Mouse (Mus musculus): ENCODE data around the gene Atp5d. TPM values are rescaled to one million over a fixed set of nuclear protein-coding genes. Genes with fewer than 3 reads are reported as not detected.

Gene Atp5d
- total RNA-seq, 2 experiments from 2014 or later = 1,058 to 1,125 TPM

DNA sequence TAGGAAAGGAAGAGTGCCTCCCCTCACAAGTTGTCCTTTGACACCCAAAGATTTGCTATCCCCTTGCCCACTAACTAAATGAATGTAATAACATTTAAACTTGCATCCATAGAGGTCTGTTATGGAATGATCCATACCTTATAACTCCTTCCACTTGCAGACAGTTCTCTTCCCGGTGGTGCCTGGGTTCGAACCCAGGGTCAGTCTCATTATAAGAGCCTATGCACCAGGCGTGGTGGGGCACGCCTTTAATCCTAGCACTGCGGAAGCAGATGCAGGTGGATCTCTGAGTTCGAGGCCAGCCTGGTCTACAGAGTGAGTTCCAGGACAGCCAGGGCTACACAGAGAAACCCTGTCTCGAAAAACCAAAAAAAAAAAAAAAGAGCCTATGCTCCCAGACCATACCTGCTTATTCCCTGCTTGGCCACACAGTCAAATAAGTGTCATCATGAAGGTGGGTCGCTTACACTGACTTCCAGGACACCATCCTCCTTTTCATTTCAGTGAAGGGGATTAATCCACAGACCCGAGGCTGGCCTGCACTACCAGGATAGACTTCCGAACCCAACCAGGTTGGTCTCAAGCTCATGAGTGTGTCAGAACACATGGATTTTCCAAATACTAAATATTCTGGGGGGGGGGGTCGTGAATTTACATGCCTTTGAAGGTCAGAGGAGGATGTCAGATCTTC, 1.7 kb downstream of the Atp5d start:
- no peak for DNase-seq
- intact Hi-C loops (cut with DNase I) = loop anchor here (2.0 to 5.0 kb wide), 3 partner anchors 23 to 283 kb away; partner anchors contain the start of gene Cnn2

DNA sequence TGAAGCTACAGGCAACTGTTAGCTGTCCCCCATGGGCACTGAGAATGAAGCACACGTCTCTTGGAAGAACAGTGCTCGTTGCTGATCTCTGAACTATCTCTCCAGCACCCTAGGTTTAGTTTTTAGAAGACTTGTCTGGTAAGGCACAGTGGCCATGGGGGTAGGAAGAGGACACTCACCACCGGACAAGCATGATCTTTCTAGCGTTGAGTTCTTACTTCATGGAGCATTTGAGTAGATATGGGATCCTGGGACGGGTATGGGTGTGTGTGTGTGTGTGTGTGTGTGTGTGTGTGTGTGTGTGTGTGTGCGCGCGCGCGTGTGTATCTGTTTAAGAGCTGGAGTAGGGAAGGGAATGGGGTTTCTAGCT, 2.2 kb downstream of the Atp5d start, which contains the start of gene Cbarp:
Gene Cbarp (minus strand): TSS at position 170 of the 370 bp plus-strand sequence.
- intact Hi-C loops (cut with DNase I) = loop anchor here (2.0 to 5.0 kb wide), 3 partner anchors 24 to 283 kb away; partner anchors contain the start of gene Cnn2
- no peak for DNase-seq

DNA sequence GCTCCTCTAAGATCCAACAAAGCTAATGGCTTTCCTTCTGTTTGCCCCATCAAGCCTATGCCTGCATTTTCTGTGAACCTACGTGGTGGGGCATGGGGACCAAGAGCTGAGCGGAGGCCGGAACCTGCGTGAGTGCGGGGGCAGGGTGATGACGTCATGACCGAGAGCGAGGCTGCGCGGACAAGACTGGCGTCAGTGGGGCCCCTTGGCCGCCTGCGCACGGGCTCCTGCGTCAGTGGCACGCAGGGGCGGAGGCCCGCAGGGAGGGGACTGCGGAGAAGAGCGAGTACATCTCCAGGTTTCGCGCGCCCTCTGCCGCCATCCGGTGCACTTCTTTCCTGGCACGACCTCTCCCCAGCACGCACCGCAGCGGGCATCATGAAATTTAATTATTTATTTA, 2.8 kb downstream of the Atp5d start:
- intact Hi-C loops (cut with DNase I) = loop anchor here (2.0 to 5.0 kb wide), 3 partner anchors 24 to 284 kb away; partner anchors contain the start of gene Cnn2
- peak; percentile 94 to 96 for DNase-seq

DNA sequence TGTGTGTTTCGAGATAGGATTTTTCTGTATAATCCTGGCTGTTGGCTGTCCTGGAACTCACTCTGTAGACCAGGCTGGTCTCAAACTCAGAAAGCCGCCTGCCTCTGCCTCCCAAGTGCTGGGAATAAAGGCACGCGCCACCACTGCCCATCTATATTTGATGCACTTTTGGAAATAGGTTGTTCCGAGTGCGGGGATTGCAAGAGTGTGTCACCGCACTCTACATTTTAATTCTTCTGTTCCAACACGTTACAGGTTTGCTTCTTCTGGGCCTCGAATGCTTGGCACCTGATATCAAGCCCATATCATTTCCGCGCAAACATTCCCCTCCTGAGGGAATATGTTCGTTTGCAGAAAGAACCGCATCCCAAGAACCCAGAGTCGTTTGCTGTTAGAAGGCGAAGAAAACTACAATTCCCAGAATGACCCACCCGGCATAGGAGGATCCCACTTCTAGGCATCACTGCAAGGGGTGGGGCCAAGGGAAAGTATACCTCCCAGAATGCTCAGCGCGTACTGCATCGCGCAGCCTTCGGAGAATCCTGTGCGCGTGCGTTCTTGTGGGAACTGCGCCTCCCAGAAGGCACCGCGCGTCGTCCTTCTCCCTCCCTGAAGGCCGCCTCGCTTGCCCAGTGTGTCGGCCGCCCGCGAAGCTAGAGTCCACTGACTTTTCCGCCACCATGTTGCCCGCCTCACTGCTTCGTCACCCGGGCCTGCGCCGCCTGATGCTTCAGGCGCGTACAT, 3.5 kb downstream of the Atp5d start:
- intact Hi-C loops (cut with DNase I) = loop anchor here (2.0 to 5.0 kb wide), 3 partner anchors 25 to 285 kb away; partner anchors contain the start of gene Cnn2
- DNase-seq = peak; percentile 97 to 98

DNA sequence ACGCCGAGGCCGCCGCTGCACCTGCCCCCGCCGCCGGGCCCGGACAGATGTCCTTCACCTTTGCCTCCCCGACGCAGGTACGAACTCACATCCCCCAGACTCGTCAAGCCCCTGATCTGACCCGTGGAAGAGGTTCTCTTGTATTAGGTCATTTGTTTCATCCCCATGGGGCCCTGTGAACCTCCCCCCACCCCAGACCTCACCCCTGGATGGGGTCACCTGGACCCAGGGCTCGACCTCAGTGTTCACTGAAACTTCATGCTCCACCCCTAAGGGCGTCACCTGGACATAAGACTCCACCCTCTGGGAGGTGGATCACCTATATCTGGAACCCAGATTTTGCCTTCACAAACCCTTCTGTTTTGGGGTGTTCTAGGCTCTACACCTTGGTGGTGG, 4.1 kb downstream of the Atp5d start:
- intact Hi-C loops (cut with DNase I) = loop anchor here (5.0 kb wide), 2 partner anchors 155 to 285 kb away; partner anchors contain the start of gene Cnn2
- no peak for DNase-seq

DNA sequence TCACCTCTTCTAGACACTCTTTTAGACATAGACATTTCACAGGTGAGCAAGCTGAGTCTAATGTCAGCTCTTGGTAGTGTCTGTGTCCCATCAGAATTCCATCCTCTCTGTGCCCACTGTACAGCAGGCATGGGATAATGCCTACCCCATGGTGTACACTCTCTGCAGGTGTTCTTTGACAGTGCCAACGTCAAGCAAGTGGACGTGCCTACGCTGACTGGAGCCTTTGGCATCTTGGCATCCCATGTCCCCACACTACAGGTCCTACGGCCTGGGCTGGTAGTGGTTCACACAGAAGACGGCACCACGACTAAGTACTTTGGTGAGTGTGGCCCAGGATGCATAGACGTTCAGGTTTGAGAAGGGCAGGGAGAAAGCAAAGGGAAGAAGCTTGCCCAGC, 5.2 kb downstream of the Atp5d start:
- intact Hi-C loops (cut with DNase I) = loop anchor here (5.0 kb wide), 2 partner anchors 156 to 286 kb away; partner anchors contain the start of gene Cnn2
- DNase-seq = no peak

DNA sequence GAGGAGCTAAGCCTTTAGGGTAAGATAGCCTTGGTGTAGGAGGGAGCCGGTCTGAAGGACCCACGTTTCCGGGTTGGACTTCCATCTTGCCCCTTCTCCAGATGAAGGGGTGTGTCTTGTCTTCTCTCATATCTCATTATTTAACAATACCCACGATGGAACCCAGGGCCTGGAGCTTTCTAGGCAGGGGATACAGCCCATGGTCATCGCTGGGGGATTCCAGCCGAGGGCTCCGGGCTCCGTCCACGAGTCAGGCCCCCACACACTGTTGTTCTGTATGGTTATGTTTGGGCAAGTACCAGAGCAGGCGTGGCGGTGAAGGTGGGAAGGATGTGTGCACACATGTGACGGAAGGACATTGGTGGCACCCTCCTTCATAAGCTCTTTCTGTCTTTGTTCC, 5.7 kb downstream of the Atp5d start:
- DNase-seq = no peak
- intact Hi-C loops (cut with DNase I) = loop anchor here (5.0 kb wide), 2 partner anchors 157 to 287 kb away; partner anchors contain the start of gene Cnn2

DNA sequence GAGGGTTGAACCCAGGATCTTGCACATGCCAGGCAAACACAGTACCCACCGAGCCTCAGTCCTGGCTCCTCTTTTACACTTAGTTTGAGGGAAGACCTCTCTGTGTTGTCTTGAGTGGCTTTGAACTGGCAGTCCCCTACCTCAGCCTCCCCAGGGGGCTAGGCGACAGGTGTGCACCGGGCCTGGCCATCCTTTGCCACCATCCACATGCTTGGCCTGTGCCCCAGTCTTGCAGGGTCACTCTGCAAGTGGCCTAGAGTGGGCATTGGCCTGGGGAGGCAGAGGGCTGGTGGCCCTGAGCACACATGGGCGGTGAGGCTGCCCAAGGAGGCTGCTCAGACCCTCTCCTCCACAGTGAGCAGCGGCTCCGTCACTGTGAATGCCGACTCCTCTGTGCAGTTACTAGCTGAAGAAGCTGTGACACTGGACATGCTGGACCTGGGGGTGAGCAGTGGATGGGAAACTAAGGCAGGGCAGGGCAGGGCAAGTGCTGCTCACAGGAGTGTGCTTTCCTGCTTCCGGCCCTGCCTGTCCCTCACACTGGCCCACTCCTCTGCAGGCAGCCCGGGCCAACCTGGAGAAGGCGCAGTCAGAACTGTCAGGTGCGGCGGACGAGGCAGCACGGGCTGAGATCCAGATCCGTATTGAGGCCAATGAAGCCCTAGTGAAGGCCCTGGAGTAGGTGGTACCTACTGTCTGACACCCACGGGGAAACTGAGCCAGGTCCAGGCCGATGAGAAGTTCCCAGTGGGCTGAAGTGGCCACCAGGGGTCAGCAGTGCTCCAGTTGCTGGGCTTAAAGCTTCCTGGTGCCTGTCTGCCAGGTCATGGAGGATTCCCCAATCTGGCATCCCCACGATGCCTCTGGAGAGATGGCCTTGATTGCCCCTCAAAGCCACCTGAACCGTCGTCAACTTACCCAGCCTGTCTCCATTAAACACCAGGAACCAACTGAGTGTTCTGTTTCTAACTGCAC, 6.7 kb downstream of the Atp5d start:
- peak; percentile 79 to 88 for DNase-seq
- intact Hi-C loops (cut with DNase I) = loop anchor here (1.0 to 5.0 kb wide), 3 partner anchors 20 to 288 kb away; partner anchors contain the start of genes Cirbp and Cnn2

DNA sequence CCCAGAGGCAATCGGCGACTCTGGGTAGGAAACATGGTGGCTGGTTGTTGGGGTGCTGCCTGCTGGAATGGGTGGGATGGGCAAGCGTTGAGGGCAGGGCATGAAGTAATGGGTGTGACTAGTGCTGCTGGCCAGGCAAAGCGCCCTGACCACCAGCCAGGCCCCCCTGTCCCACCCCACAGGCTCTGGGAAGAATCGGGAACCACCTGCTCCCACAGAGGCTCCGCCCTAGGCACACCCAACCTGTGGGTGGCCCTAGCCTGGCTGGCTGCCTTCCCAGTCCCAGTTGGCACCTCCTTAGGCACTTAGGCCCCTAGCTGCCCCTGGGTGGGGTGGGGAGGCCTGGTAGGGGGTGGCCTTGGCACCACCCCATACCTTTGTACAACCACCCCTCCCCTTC, 7.5 kb downstream of the Atp5d start:
- peak; percentile 77 to 87 for DNase-seq
- intact Hi-C loops (cut with DNase I) = loop anchor here (1.0 kb wide), 1 partner anchor 19 kb away; the partner anchor contains the start of gene Cirbp

DNA sequence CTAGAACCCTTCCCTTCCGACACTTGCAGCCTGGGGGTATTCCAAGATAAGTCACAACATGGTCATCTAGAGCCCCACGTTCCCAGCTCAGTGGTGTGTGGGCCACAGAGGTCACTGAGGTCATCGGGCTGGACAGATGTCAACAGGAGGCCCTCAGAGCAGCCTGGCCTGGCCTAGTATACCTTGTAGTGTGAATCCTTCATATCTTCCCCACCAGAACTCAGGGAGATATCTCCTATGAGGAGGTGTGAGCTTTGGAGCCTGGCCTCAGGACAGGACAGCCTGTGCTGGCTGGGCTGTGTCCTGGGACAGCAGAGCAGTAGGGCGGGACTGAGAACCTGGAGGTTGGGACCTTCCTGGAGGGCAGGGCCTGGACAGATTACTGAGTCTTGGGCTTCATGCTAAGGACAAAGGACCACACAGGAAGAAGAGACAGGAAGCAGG, 8.2 kb downstream of the Atp5d start:
- intact Hi-C loops (cut with DNase I) = no loop called here
- DNase-seq = peak; percentile 69 to 80

DNA sequence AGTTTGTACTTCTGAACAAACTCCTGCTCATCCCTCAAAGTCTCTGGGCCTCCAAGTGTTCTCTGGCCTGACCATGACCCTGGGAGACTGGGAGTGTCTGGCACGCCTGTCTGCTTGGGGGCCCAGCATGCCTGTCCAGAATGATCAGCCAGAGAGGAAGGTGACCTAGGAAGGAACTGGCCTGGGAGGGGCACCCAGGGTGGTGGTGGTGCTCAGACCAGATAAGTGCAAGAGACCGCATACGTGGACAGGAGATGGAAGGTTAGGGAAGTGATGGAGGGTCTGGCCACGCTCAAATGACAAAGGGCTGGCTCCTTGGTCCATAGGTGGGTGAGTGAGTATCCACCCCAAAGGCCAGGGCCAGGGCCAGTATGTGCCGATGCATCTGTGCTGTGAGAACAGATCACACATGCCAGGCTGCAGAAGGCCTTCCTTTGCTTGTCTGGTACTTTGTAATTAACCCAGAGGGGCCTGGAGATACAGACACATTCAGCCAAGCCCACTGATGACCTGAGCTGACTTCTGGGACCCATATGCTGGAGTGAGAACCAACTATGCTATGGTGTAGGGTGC, 8.8 kb downstream of the Atp5d start:
- intact Hi-C loops (cut with DNase I) = no loop called here
- peak in 1 of 2 experiments; percentile 60 for DNase-seq

DNA sequence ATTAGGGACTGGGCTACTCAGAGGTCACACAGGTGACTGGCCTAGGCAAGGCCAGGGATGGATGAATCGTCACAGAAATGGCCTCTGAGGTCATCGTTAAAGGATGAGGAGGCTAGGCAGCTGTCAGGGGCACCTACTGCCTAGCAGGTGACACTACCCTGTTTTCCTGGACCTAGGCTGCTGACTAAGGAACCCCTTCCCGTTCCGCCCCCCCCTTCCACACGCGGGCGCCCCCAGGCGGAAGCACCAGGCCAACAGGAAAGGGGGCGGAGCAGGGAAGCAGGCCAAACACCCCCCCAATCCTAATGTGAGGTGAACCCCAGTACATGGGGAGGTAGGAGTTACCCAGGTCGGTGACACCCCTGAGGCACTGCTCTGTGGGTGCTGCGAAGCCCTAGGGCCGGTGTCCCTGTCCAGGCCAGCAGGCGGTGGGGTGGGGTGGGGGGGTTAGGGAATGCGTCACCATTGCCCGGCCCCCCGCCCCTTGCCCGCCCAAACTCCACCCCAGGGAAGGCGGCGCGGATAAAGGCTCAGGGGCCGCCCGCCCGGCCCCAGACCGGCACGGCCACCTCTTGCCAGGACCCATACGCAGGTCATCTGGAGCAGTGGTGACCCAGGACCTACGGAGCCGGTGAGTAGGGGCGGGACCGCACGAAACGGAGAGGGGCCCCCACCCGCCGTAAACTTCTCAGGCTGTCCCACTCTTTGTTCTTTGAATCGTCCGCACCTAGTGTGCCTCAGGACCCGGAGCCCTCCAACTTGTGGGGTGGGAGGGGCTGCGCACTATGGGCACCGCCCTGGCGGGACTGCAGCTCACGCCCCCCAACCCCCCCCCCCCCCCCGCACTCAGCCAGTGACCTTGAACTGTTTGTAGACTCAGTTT, 9.5 kb downstream of the Atp5d start, which contains the start of gene Midn:
Gene Midn (plus strand): TSS at position 554 of the 883 bp plus-strand sequence.
- DNase-seq = peak; percentile 91 to 93
- intact Hi-C loops (cut with DNase I) = no loop called here

DNA sequence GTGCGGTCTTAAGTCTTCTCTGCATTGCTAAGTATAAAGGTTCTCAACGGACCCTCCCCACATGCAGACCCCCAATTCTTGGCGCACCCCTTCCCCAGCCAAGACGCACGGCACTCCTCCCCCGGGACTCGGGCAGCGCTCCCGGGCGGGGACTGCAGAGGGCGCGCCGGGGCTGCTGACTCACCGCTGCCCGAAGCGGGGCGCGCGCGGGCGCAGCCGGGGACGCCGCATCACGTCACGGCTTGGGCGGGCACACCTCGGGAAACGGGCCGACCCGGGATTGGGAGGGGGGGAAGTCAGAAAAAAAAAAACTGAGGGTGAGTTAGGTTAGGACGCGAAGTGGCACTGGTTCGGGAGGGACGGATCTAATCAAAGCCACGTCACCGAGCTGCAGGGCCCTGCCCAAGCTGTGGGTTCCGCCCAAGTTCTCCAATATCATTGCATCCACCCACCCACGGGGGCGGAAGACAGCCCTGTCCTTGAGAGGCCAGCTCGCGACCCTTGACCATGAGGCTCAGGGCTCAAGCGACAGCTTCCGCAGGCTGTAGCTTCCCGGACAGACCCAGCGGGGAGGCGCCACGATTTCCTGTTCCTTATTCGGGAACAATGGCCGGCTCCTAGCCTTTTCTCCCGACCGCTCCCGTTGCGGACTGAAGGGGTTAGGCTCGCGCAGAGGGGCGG, 10.3 kb downstream of the Atp5d start:
- DNase-seq = peak; percentile 97
- intact Hi-C loops (cut with DNase I) = no loop called here

DNA sequence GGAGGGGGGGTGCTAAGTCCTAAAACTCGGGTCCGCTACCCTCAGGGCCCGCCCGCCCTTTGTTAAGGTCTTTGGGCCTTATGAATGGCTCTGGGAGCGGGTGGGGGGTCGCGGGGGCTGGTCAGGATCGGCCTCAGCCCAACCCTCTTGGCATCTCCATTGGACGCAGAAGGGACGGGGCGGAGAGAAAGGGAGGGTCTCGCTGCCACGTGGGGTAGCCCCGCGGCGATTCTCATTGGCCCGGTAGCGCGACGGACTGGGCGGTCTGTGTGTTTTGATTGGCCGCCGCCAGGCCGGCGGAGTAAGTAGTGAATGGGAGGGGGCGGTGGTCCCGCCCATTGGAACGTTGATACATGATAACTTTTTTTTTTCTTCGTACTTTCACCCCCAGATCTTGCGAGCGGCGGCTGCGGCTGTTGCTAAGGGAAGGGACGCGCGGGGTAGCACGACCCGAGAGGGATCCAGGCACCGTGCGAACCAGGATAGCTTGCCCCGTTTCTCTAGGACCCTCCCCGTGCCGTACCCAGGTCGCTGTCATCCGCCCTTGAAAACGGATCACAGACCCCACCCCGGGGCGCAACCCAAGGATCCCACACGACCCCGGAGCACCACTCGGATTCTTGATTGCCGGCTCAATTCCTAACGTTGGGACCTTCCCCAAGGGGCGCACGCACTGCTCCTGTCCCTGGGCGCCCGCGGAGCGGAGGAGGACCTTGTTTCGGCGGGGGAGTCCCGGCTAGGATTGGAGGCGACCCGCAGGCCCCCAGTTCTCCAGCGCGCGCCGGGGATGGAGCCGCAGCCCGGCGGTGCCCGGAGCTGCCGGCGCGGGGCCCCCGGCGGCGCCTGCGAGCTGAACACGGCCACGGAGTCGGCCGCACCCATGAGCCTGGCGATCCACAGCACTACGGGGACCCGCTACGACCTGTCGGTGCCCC, 11.1 kb downstream of the Atp5d start:
- intact Hi-C loops (cut with DNase I) = no loop called here
- DNase-seq = peak; percentile 97 to 98

DNA sequence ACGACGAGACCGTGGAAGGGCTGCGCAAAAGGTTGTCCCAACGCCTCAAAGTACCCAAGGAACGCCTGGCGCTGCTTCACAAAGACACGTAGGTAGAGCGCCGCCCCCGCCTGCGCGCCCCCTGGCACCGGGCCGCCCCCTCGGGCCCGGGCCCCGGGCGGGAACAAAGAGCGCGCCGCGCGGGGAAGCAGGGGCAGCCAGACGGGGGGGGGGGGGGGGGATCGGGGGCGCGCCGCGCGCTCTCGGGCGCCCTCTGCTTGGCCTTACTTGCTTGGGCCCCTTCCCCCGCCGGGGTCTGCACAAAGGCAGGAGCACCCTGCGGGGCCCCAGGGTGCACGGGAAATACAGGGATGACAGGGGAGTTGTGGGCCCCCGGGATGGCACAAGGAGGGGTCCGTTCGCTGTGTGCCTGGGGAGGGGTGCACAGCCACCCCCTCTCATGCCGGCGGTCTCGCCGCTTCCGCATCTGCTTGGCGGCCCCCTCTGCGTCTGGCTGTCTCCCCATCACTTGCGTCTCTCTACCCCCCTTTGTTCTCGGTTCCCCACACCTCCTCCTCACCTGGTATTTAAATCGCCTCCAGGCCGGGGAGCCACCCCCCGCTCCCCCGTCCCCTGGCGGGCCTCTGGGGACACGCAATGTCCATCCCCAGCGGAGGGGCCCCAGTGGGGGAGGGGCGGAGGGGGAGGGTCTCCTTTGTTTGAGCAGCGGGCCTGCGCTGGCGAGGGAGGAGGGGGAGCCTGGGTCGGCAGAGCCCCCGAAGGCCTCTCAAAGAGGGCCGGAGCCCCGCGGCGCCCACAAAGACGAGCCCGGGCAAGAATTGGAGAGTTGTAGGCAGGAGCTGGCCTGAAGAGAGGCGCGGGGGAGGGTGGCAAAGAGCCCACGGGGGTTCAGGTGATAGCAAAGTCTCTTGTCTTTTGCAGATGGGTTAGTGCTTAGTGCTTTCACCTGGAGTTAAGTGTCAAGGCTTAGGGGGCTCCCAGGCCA, 12.1 kb downstream of the Atp5d start:
- DNase-seq = peak; percentile 69 to 74
- intact Hi-C loops (cut with DNase I) = no loop called here

Data from heart, postnatal 10 days (tissue).